Mouse (Mus musculus) hindbrain, embryonic 11.5 days (tissue): Measurements from ENCODE around the gene Babam2. TPM values are rescaled to one million over a fixed set of nuclear protein-coding genes. Genes with fewer than 3 reads are reported as not detected.

Experiments
- ATAC-seq: fragments of 200-750 bp; cut with Nextera tagmentation; 2 replicates; pipeline ENCODE4 v1.8.0; 2017; ENCODE audit warnings: mild to moderate bottlenecking, moderate TSS enrichment, moderate library complexity; ENCODE audit not compliant: low FRiP score
- DNase-seq: peaks from one replicate; pipeline ENCODE4 v3.0.0-alpha.2; 2015; ENCODE audit warnings: low spot score
- H3K27ac ChIP-seq: fragments of 300-500 bp; sonication (generic); 2 replicates; pipeline ENCODE4 v1.5.1; 2014; ENCODE audit warnings: mild to moderate bottlenecking, low read depth, low read length
- H3K27me3 ChIP-seq: fragments of 300-500 bp; sonication (generic); 2 replicates; pipeline ENCODE4 v1.6.1; 2014; ENCODE audit warnings: mild to moderate bottlenecking, low read length, moderate library complexity, mixed read lengths; ENCODE audit not compliant: control insufficient read depth, insufficient read depth
- H3K36me3 ChIP-seq: fragments of 300-500 bp; sonication (generic); 2 replicates; pipeline ENCODE4 v1.6.1; 2014; ENCODE audit warnings: mild to moderate bottlenecking, low read length, moderate library complexity, mixed read lengths; ENCODE audit not compliant: control insufficient read depth, insufficient read depth
- H3K4me1 ChIP-seq: fragments of 300-500 bp; sonication (generic); replicated peaks from 2 replicates; pipeline ENCODE4 v1.6.1; 2014; ENCODE audit warnings: low read length, mixed read lengths; ENCODE audit not compliant: control insufficient read depth, insufficient read depth
- H3K4me2 ChIP-seq: fragments of 300-500 bp; sonication (generic); replicated peaks from 2 replicates; pipeline ENCODE4 v1.6.1; 2014; ENCODE audit warnings: mild to moderate bottlenecking, low read depth, low read length
- H3K4me3 ChIP-seq: fragments of 300-500 bp; sonication (generic); 2 replicates; pipeline ENCODE4 v1.5.1; 2014; ENCODE audit warnings: low read depth, low read length
- H3K9ac ChIP-seq: fragments of 300-500 bp; sonication (generic); 2 replicates; pipeline ENCODE4 v1.6.1; 2014; ENCODE audit warnings: low read depth, low read length
- H3K9me3 ChIP-seq: fragments of 300-500 bp; sonication (generic); 2 replicates; pipeline ENCODE4 v1.6.1; 2016; ENCODE audit warnings: low read length; ENCODE audit not compliant: control insufficient read depth
- WGBS: fragments of 180-500 bp; shearing (Covaris S2); extraction: QIAGEN DNeasy Blood & Tissue Kit; methylation state at CpG from one replicate; pipeline ENCODE4 v1.1.7; 2014; 5-methylcytosine and 5-hydroxymethylcytosine counted together
- polyA plus RNA-seq: library from polyadenylated mRNA; unstranded; fragments of >200 nt; fragmentation: Nextera tagmentation; extraction: Ambion mirVana; gene quantifications from 2 replicates; pipeline ENCODE4 v1.2.1, GENCODE M21; 2014

Babam2 gene
- polyA plus RNA-seq, 1 experiment from 2014 or later = 36.2 TPM

- DNase-seq (no peak), ATAC-seq (no peak)
- no peaks in the 10 kb centered on the region for H3K9me3 ChIP-seq
- peaks cover 7% of the 10 kb centered on the region for H3K27me3 ChIP-seq
- no peak overlapping the region for H3K9ac ChIP-seq
- H3K36me3 ChIP-seq = no peaks in the 10 kb centered on the region
- H3K4me3 ChIP-seq = no peak overlapping the region
- 64% methylated on average over 3 of the region's 3 CpGs for WGBS
- H3K27ac ChIP-seq = no peak overlapping the region
- H3K4me2 ChIP-seq = no peak overlapping the region
- no peaks in the 10 kb centered on the region for H3K4me1 ChIP-seq
Measured at GRCm38 (mm10) chr5:32127226-32127625, 429.7 kb downstream of the Babam2 start.

GRCm38 (mm10) chr5:32127927-32128326 lies 430.4 kb downstream of the Babam2 start:
- ATAC-seq = no peak

GRCm38 (mm10) chr5:32132971-32133501 lies 435.6 kb downstream of the Babam2 start:
- no peaks in the 10 kb centered on the region for H3K36me3 ChIP-seq
- peak; percentile 50 for ATAC-seq
- H3K9ac ChIP-seq = peak overlapping the region; percentile 62
- 0 out of 2 replicates have a peak overlapping the region, but pooled peaks have one; percentile 24 for H3K27ac ChIP-seq
- DNase-seq = peak; percentile 70
- H3K4me2 ChIP-seq = peak overlapping the region; percentile 93
- no peaks in the 10 kb centered on the region for H3K9me3 ChIP-seq
- WGBS = under 1% methylated on average over 19 of the region's 48 CpGs
- peak overlapping the region; percentile 47 for H3K4me3 ChIP-seq
- H3K4me1 ChIP-seq = peaks cover 3% of the 10 kb centered on the region; the same call in 1 of the 2 replicates
- H3K27me3 ChIP-seq = peaks cover 45% of the 10 kb centered on the region

More at GRCm38 (mm10) chr5:32127927-32128326, 430.4 kb downstream of the Babam2 start:
- WGBS = 67% methylated on average over 3 of the region's 3 CpGs
- Histone ChIP-seq H3K27me3 (peaks cover 10% of the 10 kb centered on the region), H3K4me2 (no peak overlapping the region), H3K9ac (no peak overlapping the region), H3K27ac (no peak overlapping the region), H3K4me3 (no peak overlapping the region), H3K36me3 (no peaks in the 10 kb centered on the region), H3K4me1 (no peaks in the 10 kb centered on the region), H3K9me3 (no peaks in the 10 kb centered on the region)
- no peak for DNase-seq

DNA sequence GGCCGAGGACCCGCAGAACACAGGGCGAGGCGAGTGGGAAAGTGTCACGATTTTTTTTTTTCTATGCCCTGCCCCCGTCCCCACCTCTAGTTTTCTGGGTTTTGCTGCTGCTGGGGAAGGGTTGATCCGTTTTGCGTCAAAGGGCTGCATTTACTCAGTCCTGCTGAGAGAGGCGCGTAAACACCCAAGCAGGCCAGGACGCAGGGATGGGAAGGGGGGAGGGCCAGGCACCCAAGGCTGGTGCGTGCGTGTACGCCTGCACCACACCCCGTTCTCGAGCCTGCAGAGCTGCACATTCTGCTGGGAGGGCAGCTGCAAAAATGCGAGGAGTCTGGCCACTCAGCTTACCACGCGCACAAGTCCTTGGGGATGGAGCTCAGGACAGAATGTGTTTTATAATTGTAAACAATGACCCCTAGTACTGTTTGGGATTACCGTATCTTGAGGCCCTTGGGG lies 436.1 kb downstream of the Babam2 start:
- ATAC-seq (peak; percentile 36; the same call in 1 of the 2 replicates), DNase-seq (peak; percentile 69)
- no peaks in the 10 kb centered on the region for H3K36me3 ChIP-seq
- no peaks in the 10 kb centered on the region for H3K9me3 ChIP-seq
- WGBS = 0% methylated on average over 20 of the region's 20 CpGs
- peaks cover 3% of the 10 kb centered on the region; the same call in 1 of the 2 replicates for H3K4me1 ChIP-seq
- peak overlapping the region; percentile 93 for H3K4me2 ChIP-seq
- no peak overlapping the region for H3K27ac ChIP-seq
- peaks cover 45% of the 10 kb centered on the region for H3K27me3 ChIP-seq
- peak overlapping the region; percentile 47 for H3K4me3 ChIP-seq
- peak overlapping the region; percentile 62 for H3K9ac ChIP-seq

DNA sequence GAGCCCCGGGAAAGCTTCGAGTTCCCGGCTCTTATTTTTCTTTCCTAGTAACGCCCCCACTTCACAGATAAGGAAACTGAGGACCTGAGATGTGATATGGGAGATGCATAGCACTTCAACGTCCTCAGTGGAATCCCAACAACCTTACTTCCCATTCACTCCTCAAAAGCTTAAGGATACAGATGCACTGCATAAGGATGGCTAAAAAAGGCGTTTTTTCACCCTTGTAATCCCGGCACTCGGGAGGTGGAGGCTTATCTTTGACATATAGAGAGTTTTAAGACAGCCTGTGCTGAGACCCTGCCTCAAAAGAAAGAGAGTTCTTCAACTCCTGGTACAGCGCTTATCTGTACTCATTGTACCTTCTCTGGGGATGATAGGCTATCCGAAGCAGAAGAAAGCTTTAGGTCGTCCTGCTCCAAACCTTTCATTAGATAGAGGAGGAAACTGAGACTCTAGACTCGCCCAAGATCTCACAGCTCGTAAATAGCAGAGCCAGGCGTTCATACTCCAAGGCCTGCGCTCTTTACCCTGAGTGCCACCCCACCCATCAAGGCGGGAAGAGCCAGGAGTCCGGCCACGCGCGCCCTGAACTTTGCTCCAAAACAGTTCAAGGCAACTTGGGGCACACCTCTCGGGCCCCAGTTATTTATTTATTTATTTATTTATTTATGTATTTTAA lies 436.7 kb downstream of the Babam2 start:
- no peak overlapping the region for H3K27ac ChIP-seq
- WGBS = 2% methylated on average over 21 of the region's 21 CpGs
- H3K9me3 ChIP-seq = no peaks in the 10 kb centered on the region
- peaks cover 45% of the 10 kb centered on the region for H3K27me3 ChIP-seq
- peak; percentile 48 for DNase-seq
- peak overlapping the region; percentile 47 for H3K4me3 ChIP-seq
- no peak for ATAC-seq
- H3K9ac ChIP-seq = no peak overlapping the region; the same call in 1 of the 2 replicates
- H3K36me3 ChIP-seq = no peaks in the 10 kb centered on the region
- H3K4me2 ChIP-seq = peak overlapping the region; percentile 93
- H3K4me1 ChIP-seq = peaks cover 3% of the 10 kb centered on the region; the same call in 1 of the 2 replicates

Other genes starting within 250 kb of the Babam2 start
- 69.4 and 79.6 TPM in 2 replicates for gene Zfp512, start 245.3 kb upstream of the Babam2 start, polyA plus RNA-seq
- 0.08 TPM in 1 of 2 replicates, not detected in the other for gene 4930548H24Rik, start 211.9 kb upstream of the Babam2 start, polyA plus RNA-seq
- gene Gpn1, start 202.9 kb upstream of the Babam2 start, polyA plus RNA-seq = 66.7 and 73.3 TPM in 2 replicates
- gene Slc4a1ap, start 170.7 kb upstream of the Babam2 start, polyA plus RNA-seq = 33.4 and 34.9 TPM in 2 replicates
- 21.3 and 27.4 TPM in 2 replicates for gene Supt7l, start 169.9 kb upstream of the Babam2 start, polyA plus RNA-seq
- 213 and 215 TPM in 2 replicates for gene Mrpl33, start 100.7 kb upstream of the Babam2 start, polyA plus RNA-seq
- 2.0 and 2.1 TPM in 2 replicates for gene Rbks, start 57 bp upstream of the Babam2 start, polyA plus RNA-seq